Mouse (Mus musculus) 416B (cell line): ENCODE data around the gene Glod4.
A peak's percentile ranks its signal among the peaks of the same experiment; 100 is the strongest.

Experiments
- DNase-seq: peaks from one replicate; pipeline ENCODE4 v3.0.0; 2011; ENCODE audit warnings: low read depth

Glod4 gene

GRCm38 (mm10) chr11:76242901-76243810 is at the start of gene Glod4, which contains the start of gene Mrm3:
TSS of gene Glod4 (minus strand) at chr11:76243725.
TSS of gene Mrm3 (plus strand) at chr11:76243715.
- DNase-seq, result peak; percentile 87

DNA sequence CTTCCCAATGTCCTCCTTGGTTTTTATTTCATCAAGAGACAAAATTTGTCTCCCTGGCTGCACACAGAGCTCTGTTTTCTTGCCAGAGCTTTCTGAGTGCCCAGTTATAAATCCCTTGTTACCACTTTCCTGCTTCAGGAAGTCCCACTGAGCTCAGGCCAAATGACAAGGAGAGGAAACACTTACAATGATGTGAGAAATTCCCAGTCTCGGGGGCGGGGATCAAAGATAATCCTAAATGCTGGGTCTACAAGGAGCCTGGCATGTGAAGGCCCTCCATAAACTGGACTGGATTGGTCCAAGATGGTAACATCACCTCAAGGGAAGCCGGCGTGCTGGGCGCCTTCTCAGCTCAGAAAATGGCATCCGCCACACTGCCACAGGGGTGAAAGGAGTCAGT is 49.3 kb upstream of the Glod4 start:
- DNase-seq, result no peak

DNA sequence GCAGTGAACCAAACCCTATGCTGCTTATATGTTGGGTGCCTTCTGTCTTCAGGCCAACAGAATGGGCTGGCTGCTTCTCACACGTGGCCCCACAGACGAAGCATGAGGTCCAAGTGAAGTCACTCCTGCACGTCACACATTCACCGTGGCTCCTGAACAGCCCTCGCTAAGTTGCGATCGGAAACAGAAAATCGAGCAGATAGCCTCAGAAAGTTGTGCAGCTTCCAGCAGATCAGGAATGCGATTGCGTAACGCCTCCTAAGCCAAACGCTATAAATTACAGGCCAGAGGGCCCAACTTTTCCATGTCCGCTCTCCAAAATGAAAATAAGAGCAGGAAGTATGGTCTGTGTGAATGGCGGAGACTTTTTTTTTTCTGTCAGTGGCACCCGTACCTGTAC is 48.9 kb upstream of the Glod4 start:
- no peak for DNase-seq

- no peak for DNase-seq
These were observed 48.4 kb upstream of the Glod4 start for GRCm38 (mm10) chr11:76291960-76292359.

DNA sequence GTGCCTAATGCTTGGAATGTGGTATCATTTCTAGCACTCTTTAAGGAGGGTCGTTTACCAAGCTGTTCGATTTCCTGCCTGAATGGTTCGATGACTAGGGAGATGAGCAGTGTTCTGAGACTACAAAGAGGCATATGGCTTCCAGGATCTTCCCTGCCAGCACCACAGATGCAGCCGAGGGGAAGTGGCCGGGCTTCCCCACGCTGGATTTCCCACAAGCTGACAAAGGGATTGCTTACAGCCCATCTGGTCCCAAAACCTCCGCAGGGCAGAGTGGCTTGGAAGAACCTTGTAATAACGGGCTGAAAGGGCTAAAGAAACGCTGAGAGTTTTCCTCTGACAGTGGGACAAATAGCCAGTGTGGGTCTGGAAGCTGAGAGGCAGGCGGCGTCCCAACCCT is 46.8 kb upstream of the Glod4 start:
- DNase-seq, result no peak

DNA sequence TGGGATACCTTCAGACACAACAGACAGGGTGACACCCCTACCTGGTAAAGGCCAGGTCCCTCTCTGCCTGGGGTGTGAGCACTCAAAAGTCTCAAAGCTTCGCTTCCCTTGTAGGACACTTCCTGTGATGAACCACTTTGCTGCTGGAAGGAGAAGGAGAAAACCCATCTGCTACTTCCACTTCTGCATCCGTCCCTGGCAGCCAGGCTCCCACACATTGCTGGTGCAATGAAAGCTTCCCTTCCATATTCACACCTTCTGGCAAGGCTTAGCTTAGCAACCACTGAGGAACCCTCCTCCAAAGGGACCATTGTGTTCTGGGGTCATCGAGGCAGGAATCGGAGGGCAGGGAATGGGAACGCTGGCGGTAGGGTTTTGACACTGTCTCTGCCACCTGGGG is 45.1 kb upstream of the Glod4 start:
- no peak for DNase-seq

DNA sequence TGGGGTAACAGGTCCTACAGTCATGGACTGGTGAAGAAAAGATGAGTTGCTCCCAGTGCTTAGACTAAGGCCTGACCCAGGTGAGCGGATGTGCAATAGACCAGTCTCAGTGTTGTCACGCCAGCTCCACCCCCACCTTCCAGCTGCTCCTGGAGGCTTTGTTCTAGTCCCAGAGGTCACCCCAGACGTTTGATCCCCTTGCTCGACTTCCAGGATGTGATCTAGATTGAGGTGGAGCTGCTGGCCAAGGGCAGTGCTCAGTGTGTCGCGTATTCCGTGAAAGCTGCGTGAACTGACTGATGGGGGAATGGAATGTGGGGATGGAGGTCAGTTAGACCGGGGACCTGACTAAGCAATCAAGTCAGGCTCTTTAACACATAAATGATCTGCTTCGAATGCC is 43.8 kb upstream of the Glod4 start:
- DNase-seq, result no peak

GRCm38 (mm10) chr11:76286534-76287126 is 43.1 kb upstream of the Glod4 start:
- peak; percentile 58 for DNase-seq

DNA sequence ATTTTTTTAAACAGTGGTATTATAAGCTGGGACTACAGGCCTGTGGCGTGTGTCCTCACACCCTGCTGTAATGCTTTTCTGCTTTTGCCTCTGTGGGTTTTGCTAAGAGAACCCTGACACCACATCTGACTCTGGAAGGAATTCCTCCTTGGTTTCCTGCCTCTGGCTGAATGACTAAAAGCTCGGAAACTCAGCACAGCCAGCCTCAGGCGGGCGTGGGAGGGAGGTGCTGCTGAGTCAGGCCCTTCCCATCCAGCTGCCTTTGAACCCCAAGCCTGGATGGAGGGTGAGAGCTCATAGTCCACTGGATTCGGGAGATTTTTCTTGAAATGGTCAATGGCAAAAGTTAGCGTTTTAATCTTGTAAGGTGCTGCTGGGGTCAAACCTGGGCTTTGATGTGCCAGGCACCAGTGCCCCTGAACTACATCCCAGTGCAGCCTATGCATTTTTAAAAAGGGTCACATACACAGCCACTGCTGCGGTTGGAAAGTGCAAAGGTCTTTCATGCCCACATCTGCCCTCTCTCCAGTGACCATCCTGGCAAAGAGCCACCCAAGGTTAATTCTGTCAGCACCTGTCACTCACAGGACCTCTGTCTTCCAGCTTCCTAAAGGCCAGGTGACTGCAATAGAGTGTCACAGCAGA is 42.0 kb upstream of the Glod4 start:
- DNase-seq, result peak; percentile 80

DNA sequence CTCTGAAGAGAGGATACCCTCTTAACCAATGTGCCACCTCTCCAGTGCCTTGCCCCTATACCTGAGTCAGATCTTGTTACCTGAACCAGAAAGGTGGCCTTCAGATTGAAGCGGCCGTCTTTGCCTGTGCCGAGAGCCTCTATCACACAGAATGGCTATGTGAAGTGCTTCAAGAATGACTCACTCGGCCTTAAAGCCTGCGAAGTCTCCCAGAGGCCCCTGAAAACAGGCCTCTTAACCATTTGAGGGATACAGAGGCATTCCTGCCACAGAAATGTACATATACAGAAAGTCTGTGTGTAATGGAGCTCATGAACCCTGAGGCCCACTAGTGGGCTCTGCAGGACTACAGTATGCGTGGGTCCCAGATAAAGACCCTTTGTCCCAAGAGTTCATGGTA is 40.3 kb upstream of the Glod4 start:
- no peak for DNase-seq

- DNase-seq, result no peak
These were observed 36.4 kb upstream of the Glod4 start for GRCm38 (mm10) chr11:76279971-76280370.

DNA sequence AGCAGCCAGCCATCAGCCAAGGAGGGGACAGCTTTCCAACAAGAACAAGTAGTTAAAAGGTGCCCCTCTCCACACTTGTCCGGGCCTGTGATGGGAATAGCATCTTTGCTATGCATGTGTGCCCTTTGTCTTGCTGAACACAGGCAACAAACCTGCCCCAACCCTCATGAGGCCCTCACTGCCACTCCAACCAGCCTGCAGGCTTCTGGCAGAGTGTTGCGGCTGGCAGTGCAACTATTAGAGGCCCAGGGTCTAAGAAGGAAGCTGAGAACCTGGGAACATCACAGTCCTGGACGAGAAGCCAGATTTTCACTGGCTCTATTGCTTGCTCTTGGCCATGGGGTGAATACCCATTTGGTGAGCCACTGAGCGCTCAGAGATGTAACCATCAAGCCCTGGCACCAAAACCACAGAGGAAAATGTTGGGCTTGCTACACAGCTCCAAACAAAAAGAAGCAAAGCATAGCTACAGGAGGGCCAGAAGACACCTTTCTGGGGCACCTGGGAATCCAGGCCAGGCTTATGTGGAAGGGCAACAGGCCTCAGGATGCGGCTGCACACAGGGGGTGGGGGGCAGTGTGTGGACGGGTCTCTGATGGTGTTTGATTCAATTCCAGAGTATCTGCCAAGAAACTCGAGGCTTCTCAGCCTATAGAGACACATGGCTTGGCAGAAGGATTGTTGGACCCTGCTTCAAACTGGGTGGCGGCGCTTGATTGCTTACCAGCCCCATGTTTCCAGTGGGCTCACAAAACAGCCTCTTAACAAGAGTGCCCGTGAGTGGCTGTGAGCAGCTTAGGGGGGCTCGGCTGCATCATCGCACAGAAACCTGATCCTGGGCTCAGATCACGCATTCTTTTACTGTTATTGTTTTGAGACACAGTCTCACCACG is 35.7 kb upstream of the Glod4 start:
- DNase-seq, result no peak

DNA sequence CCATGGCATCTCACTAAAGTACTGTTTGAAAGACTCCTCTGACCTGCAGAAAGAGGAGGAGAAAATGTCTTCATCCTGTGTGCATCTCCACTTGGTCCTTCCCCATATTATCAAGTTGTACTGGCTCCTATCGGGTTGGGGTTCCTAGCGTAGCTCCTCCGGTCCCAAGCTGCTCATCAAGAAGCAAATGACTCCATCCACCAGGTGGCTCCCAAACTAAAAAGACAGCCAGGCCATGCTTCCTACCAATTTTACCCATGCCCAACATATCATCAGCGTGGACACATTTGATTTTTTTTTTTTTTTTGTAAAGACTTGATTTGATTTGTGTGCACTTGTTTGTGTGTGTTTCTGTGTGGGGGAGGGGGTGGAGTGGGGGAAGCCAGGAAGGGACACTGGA is 28.9 kb upstream of the Glod4 start:
- DNase-seq, result peak; percentile 29

DNA sequence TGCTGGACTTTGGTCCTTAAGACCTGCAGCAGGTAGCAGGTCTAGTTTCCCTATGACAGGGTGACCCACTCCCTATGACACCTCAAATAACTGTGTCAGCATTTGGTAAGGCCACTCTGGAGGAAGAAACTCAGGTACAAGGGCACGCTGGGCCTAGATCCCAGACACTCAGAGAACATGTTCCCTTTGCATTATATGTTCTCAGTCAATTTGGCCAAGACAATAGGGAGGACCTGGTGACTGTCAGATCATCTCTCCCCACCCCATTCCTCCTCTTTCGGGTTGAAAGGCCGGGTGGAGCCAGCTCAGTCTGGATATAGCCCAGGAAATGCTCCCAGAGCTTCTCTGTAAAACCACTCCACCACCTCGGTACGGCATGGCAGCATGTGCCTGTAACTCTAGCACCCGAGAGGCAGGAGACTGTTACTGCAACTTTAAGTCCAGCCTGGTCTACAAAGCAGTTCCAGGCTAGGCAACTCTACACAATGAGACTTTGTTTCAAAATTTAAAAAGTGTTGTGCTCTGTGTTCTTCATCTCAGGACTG is 25.1 kb upstream of the Glod4 start:
- DNase-seq, result no peak

- DNase-seq, result no peak
These were observed 24.5 kb upstream of the Glod4 start for GRCm38 (mm10) chr11:76268001-76268459.

DNA sequence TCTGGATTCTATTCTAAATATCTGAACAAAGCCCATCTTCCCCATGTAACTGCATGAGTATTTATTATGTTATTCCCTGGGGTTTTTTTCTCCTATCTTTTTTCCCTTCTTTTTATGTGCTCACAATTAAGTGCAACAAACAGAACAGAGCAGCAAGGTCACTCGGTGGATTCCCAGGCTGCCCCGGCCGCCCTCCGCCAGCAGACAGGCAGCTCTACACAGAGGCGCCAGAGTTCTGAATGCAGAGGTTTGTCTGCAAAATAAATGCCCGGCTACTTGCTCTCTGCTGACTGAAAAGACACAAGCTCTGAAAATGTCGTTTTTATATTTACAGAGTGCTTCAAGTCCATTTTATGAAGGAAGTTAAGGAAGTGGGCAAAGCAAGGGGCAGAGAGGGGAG is 24.0 kb upstream of the Glod4 start:
- no peak for DNase-seq

GRCm38 (mm10) chr11:76262611-76263351 is 19.3 kb upstream of the Glod4 start:
- no peak for DNase-seq

DNA sequence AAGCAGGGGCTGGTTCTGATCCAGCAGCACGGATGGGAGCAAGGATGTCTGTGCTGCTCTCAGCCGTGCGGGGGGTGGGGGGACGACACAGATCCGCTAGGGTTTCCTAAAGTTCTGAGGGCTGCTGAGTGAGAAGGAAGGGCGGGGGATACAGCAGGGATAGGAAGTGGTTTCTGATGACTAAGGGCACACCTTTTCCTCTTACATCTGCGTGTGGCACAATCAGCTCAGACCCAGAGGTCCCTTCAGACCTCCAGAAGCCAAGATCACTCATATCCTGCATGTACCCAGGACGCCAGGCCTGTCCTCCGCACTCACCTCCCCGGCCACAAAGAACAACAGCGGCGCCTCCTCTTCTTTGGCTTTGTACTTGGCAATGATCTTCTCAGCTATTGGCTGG is 17.7 kb upstream of the Glod4 start:
- peak; percentile 98 for DNase-seq

DNA sequence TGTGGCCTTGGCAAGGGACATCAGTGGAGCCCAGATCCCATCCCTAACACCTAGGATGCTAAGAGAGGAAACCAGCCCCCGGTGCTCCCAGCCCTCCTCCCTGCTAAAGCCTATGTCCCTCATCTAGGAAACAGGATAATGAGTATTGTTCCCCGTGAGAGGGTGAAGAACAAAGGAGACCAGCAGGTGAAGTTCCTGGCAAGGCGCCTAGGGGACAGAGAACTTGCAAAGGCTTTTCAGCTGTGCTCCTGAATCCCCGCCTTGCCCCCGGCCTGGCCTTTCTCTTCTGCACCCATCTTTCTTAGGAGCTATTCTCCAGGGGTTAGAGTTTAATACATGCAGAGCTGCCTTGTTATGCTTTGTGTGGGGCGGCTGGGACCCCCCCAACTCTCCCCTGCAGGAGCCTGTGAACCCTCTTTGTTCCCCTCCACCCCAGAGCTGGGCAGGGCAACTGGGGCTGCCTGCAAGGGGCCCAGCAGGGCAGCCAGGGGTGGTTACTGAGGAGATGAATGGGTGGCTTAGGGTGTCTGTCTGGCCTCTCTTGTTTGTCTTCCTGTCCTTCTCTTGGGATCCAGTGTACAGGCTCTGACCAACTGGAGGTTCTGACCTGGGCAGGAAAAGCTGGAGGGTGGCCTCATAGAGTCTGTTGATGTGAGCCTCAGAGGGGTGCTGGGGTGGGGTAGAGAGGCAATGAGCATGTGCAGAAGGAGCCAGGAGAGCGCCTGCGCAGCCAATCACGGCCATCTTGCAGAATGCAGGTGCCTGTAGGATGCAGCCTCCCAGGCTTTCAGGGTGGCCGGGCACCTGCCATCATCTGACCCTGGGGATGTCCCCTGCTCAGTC is 16.9 kb upstream of the Glod4 start:
- no peak for DNase-seq

DNA sequence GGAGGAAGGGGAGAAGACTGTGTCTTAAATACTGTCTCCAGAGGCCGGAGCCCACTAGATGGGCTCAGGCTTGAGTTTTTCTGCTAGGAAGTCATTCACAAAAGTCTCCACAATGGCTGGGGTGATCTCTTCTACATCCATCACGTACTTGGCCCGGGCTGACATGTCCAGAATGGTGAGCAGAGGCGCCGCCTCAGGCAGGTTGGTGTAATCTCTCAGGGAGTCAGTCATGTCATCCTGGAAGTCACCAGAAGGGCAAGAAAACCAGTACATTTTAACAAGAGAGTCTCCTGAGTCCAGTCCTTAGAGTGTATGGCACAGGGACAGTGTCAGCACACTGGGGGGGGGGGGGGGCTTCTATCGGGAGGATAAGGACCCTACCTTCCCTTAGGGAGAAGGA is 15.0 kb upstream of the Glod4 start:
- DNase-seq, result no peak
